Mouse (Mus musculus): ENCODE measurements around the gene Oxt.

DNA sequence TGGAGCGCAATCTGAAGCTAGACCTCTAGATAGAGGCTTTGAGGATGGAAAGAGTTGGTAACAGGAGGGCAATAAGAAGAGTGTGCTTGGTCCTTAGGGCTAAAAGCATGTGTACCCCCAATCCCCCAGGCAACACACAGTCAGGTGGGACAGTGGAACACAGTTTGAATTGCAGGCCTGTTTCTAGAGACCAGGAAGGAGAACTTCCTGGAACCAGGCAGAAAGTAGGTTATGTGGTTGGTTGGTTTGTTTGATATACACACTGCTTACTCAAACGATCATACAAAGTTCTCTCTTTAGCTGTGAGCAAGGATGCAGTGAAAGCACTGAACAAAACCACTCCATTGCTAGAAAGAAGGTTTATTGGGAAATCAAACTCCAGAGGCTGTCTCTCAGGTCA is 43.8 kb upstream of the Oxt start:
- TF ChIP-seq CHD2 (IDR thresholded peaks at IDR 0.05; ENCODE audit: low read depth, low read length): no peak
- no peak for TF ChIP-seq ZNF384 (IDR thresholded peaks at IDR 0.05; ENCODE audit: low read depth, low read length)

Measured in ES-E14 (cell line).